Mouse (Mus musculus) G1E (cell line): ENCODE results near the gene Epha2. TPM values are rescaled to one million over a fixed set of nuclear protein-coding genes. Genes with fewer than 3 reads are reported as not detected.

Source experiments
- ATAC-seq: 2 replicates; pipeline ENCODE4 v1.8.0; 2016; ENCODE audit warnings: mild to moderate bottlenecking; ENCODE audit not compliant: insufficient number of reproducible peaks, poor library complexity, low FRiP score, severe bottlenecking; ENCODE audit errors: extremely low read depth
- DNase-seq: peaks from one replicate; pipeline ENCODE4 v3.0.0; 2012; ENCODE audit warnings: low spot score
- H3K27me3 ChIP-seq: 2 replicates; pipeline ENCODE4 v1.6.1; 2012; ENCODE audit warnings: mild to moderate bottlenecking, low read length, inconsistent platforms; ENCODE audit not compliant: insufficient read depth
- H3K36me3 ChIP-seq: replicated peaks from 2 replicates; pipeline ENCODE3; 2012; ENCODE audit warnings: mild to moderate bottlenecking, inconsistent platforms
- H3K4me1 ChIP-seq: 2 replicates; pipeline ENCODE4 v1.6.1; 2012; ENCODE audit warnings: low read depth, low read length, inconsistent platforms, mixed read lengths; ENCODE audit not compliant: insufficient read depth
- H3K4me3 ChIP-seq: 2 replicates; pipeline ENCODE4 v1.5.1; 2012; ENCODE audit warnings: low read depth, mild to moderate bottlenecking, inconsistent platforms, low read length, moderate library complexity, mixed read lengths
- H3K9me3 ChIP-seq: replicated peaks from 2 replicates; pipeline ENCODE4 v1.6.1; 2012; ENCODE audit warnings: inconsistent platforms
- CTCF ChIP-seq: IDR thresholded peaks from 2 replicates; pipeline ENCODE4 v1.5.1; 2012; ENCODE audit warnings: low read depth, low read length, inconsistent platforms, mixed read lengths
- GATA1 ChIP-seq: IDR thresholded peaks from 2 replicates; pipeline ENCODE4 v1.6.1; 2012; ENCODE audit warnings: borderline replicate concordance, low read length, inconsistent platforms, mixed read lengths
- GATA2 ChIP-seq: IDR thresholded peaks from 2 replicates; pipeline ENCODE4 v1.6.1; 2012; ENCODE audit warnings: low read depth, low read length, inconsistent platforms, borderline replicate concordance
- POLR2AphosphoS5 ChIP-seq: IDR thresholded peaks from 2 replicates; pipeline ENCODE4 v1.6.1; 2012; ENCODE audit warnings: low read depth, low read length, inconsistent platforms; ENCODE audit not compliant: insufficient replicate concordance
- TAL1 ChIP-seq: conservative IDR thresholded peaks from 2 replicates; pipeline ENCODE4 v1.6.1; 2012; ENCODE audit warnings: low read depth, low read length, inconsistent platforms, mixed read lengths
- polyA plus RNA-seq: library from polyadenylated mRNA; stranded (reverse); fragments of >175 nt; gene quantifications from 2 replicates; pipeline ENCODE4 v1.2.3, GENCODE M21; 2012
- total RNA-seq, 2 experiments: library from RNA; stranded (forward) in 1 of 2; stranded (reverse) in 1 of 2; fragments of 200-1000 nt in 1 of 2; fragments of >200 nt in 1 of 2; fragmentation: Nextera tagmentation in 1 of 2; gene quantifications; 2 replicates each; pipeline ENCODE4 v1.2.3; 2014 to 2017

The Epha2 gene
- total and polyA plus RNA-seq, 3 experiments = not detected

- Histone ChIP-seq H3K4me1 (no peaks in the 10 kb centered on the region), H3K36me3 (no peaks in the 10 kb centered on the region), H3K9me3 (no peaks in the 10 kb centered on the region), H3K27me3 (peaks cover 9% of the 10 kb centered on the region; the same call in 1 of the 2 replicates), H3K4me3 (no peak overlapping the region)
- ATAC-seq (no peak), DNase-seq (no peak)
- TF ChIP-seq GATA2 (no peak), CTCF (no peak), TAL1 (no peak), GATA1 (no peak), POLR2AphosphoS5 (no peak)
Measured at GRCm38 (mm10) chr4:141286860-141287517, 14.1 kb upstream of the Epha2 start.

GRCm38 (mm10) chr4:141287518-141288004 is 13.5 kb upstream of the Epha2 start:
- ATAC-seq (no peak), DNase-seq (no peak)
- peaks cover 8% of the 10 kb centered on the region; the same call in 1 of the 2 replicates for H3K27me3 ChIP-seq
- H3K4me1 ChIP-seq = no peaks in the 10 kb centered on the region
- H3K4me3 ChIP-seq = no peak overlapping the region
- H3K36me3 ChIP-seq = no peaks in the 10 kb centered on the region
- TF ChIP-seq CTCF (no peak), POLR2AphosphoS5 (no peak), GATA2 (no peak), TAL1 (no peak), GATA1 (no peak)
- no peaks in the 10 kb centered on the region for H3K9me3 ChIP-seq

GRCm38 (mm10) chr4:141288152-141288551 is 12.9 kb upstream of the Epha2 start:
- Histone ChIP-seq H3K27me3 (peaks cover 10% of the 10 kb centered on the region; the same call in 1 of the 2 replicates), H3K36me3 (no peaks in the 10 kb centered on the region), H3K9me3 (no peaks in the 10 kb centered on the region), H3K4me3 (no peak overlapping the region), H3K4me1 (no peaks in the 10 kb centered on the region)
- DNase-seq (no peak), ATAC-seq (no peak)
- TF ChIP-seq TAL1 (no peak), GATA2 (no peak), GATA1 (no peak), POLR2AphosphoS5 (no peak), CTCF (no peak)

GRCm38 (mm10) chr4:141291571-141292375 is 9.3 kb upstream of the Epha2 start:
- Histone ChIP-seq H3K4me1 (no peaks in the 10 kb centered on the region), H3K27me3 (peaks cover 10% of the 10 kb centered on the region; the same call in 1 of the 2 replicates), H3K9me3 (no peaks in the 10 kb centered on the region), H3K4me3 (no peak overlapping the region), H3K36me3 (no peaks in the 10 kb centered on the region)
- no peak for ATAC-seq
- DNase-seq = no peak
- TF ChIP-seq GATA1 = no peak
- no peak for TF ChIP-seq POLR2AphosphoS5
- TF ChIP-seq GATA2 = no peak
- TF ChIP-seq CTCF = no peak
- TF ChIP-seq TAL1 = no peak

- H3K4me1 ChIP-seq = no peaks in the 10 kb centered on the region
- 0 out of 2 replicates have a peak, but pooled peaks cover 2% of the 10 kb centered on the region for H3K27me3 ChIP-seq
- no peak overlapping the region for H3K4me3 ChIP-seq
- TF ChIP-seq CTCF (no peak), TAL1 (no peak), GATA2 (no peak), GATA1 (no peak), POLR2AphosphoS5 (no peak)
- no peak for ATAC-seq
- H3K36me3 ChIP-seq = no peaks in the 10 kb centered on the region
- no peak for DNase-seq
- H3K9me3 ChIP-seq = no peaks in the 10 kb centered on the region
Measured at GRCm38 (mm10) chr4:141295774-141296186, 5.3 kb upstream of the Epha2 start.

- Histone ChIP-seq H3K36me3 (no peaks in the 10 kb centered on the region), H3K4me3 (no peak overlapping the region), H3K4me1 (no peaks in the 10 kb centered on the region), H3K9me3 (no peaks in the 10 kb centered on the region), H3K27me3 (peaks cover 19% of the 10 kb centered on the region)
- TF ChIP-seq CTCF (no peak), GATA1 (no peak), TAL1 (no peak), POLR2AphosphoS5 (no peak), GATA2 (no peak)
- ATAC-seq (no peak), DNase-seq (no peak)
Measured at GRCm38 (mm10) chr4:141297934-141298333, 3.1 kb upstream of the Epha2 start.
